Mouse (Mus musculus) left cerebral cortex, adult 2 months (tissue): ENCODE measurements around the gene Fbxl3. TPM values are rescaled to one million over a fixed set of nuclear protein-coding genes. Genes with fewer than 3 reads are reported as not detected.
A peak's percentile ranks its signal among the peaks of the same experiment; 100 is the strongest.

Experiments used
- DNase-seq, 2 experiments: peaks; one replicate each; pipeline ENCODE4 v3.0.0; 2021 to 2022; ENCODE audit warnings: low spot score in 2 of 2, mixed read lengths in 1 of 2; ENCODE audit errors: extremely low spot score in 1 of 2
- H3K27ac ChIP-seq: fragments of 200-600 bp; 2 replicates; pipeline ENCODE4 v1.8.1; 2022
- H3K4me3 ChIP-seq: fragments of 200-600 bp; 2 replicates; pipeline ENCODE4 v1.8.1; 2022
- CTCF ChIP-seq: fragments of 200-600 bp; IDR thresholded peaks from 2 replicates; pipeline ENCODE4 v1.8.1; 2022; ENCODE audit warnings: antibody characterized with exemption, mild to moderate bottlenecking, moderate library complexity
- intact Hi-C: fragments of 180-260 bp; cut with DNase I; formaldehyde crosslinking; loops from one replicate; pipeline ENCODE4 v1.15.1; 2025
- total RNA-seq, 2 experiments: library from RNA; stranded (reverse); gene quantifications; 2 replicates each; pipeline ENCODE4 v1.2.3; 2021

The Fbxl3 gene
- total RNA-seq, 2 experiments from 2014 or later: 99.8 to 105 TPM

- DNase-seq: no peak
- intact Hi-C loops: no loop called here
- Histone ChIP-seq H3K27ac (no peak overlapping the region), H3K4me3 (no peak overlapping the region)
- TF ChIP-seq CTCF: no peak
Observed at GRCm38 (mm10) chr14:103079209-103079977, 20.0 kb downstream of the Fbxl3 start.

DNA sequence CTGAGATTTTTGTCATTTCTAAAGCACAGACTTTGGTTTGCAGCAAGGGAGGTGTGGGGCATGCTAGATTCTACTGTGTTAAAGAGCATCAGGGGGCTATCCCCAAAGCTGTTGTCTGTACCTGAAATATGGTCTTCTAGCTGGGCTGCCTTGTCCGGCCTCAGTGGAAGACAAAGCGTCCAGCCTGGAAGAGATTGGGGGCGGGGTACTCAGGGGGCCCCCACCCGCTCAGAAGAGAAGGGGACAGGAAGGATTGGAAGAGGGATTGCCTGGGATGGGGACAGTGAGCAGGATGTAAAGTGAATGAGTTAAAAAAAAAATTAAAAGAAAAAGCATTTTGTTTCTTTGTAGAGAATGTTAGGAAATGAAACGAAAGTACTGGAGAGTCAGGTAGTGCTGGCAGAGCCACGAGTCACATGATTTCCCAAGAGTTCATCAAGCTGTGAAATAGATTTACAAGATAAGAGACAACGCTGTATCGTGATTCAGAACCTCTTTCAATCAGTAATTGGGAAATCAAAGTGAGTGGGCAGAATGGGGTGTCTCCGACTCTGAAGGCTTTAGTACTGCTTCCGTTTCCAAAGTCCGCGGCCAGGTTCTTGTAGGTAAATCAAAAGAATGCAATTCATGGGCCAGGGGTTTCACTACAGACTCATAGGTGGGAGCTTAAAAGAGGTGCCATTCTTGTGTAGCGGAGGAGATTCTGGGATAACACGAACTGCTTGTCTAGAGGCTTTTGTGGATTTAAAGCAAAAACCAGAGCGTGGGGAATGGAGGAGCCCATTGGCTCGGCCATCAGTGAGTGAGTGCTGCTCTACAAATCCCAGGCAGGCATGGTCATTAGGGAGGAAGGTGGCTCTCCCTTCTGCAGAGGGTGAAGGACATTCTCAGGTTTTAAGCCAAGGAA lies 21.1 kb downstream of the Fbxl3 start:
- Histone ChIP-seq H3K27ac (no peak overlapping the region), H3K4me3 (no peak overlapping the region)
- intact Hi-C loops: no loop called here
- TF ChIP-seq CTCF: no peak
- no peak for DNase-seq

GRCm38 (mm10) chr14:103077272-103078005 lies 21.9 kb downstream of the Fbxl3 start:
- Histone ChIP-seq H3K27ac (no peak overlapping the region), H3K4me3 (no peak overlapping the region)
- intact Hi-C loops: no loop called here
- TF ChIP-seq CTCF: no peak
- no peak for DNase-seq

GRCm38 (mm10) chr14:103075166-103075565 lies 24.2 kb downstream of the Fbxl3 start:
- no peak overlapping the region for H3K4me3 ChIP-seq
- no peak overlapping the region for H3K27ac ChIP-seq
- TF ChIP-seq CTCF: no peak
- no peak for DNase-seq
- intact Hi-C loops: no loop called here

DNA sequence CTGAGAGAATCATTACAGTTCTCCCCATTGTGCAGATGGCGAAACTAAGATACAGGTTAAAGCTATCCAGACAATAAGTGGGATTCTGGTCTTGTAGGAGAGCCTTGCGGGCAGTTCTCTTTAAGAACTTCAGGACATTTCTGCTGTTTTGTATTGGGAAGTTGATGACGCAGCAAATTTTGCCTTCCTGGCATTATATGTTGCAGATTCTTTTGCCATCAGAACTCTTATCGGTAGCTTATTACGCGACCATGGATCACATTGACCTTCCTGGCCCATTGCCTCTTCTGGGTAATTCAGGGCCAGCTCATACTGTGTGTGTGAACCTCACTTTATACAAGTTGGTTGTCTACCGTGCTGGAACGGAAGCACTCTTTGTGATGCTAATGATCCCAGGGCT lies 25.5 kb downstream of the Fbxl3 start:
- Histone ChIP-seq H3K4me3 (no peak overlapping the region), H3K27ac (no peak overlapping the region)
- intact Hi-C loops: no loop called here
- no peak for TF ChIP-seq CTCF
- DNase-seq: no peak

GRCm38 (mm10) chr14:103072731-103073130 lies 26.6 kb downstream of the Fbxl3 start:
- Histone ChIP-seq H3K27ac (no peak overlapping the region), H3K4me3 (no peak overlapping the region)
- no peak for DNase-seq
- no peak for TF ChIP-seq CTCF
- intact Hi-C loops: no loop called here

DNA sequence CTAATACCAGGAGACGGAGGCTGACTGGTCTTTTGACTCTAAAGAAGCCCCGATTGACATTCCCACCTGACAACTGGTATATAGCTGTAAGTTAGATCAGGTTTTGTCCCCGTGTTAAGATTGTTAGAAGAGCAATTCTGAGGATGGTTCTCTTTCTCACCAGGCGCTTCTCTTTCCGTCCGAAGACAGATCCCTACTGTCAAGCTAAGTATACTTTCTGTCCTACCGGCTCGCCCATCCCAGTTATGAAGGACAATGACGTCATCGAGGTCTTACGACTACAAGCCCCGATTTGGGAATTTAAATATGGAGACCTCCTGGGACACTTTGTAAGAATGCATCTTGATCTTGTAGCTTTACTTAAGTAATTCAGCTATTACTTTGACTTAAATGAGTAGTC lies 27.9 kb downstream of the Fbxl3 start:
- Histone ChIP-seq H3K27ac (no peak overlapping the region), H3K4me3 (no peak overlapping the region)
- intact Hi-C loops: no loop called here
- no peak for TF ChIP-seq CTCF
- DNase-seq: no peak

GRCm38 (mm10) chr14:103070790-103071189 lies 28.6 kb downstream of the Fbxl3 start:
- H3K27ac ChIP-seq: peak overlapping the region; percentile 84
- peak overlapping the region; percentile 69 for H3K4me3 ChIP-seq
- intact Hi-C loops: loop anchor here (1.0 kb wide), 1 partner anchor 29 kb away; the partner anchor contains the start of gene Fbxl3
- DNase-seq: no peak
- TF ChIP-seq CTCF: no peak

DNA sequence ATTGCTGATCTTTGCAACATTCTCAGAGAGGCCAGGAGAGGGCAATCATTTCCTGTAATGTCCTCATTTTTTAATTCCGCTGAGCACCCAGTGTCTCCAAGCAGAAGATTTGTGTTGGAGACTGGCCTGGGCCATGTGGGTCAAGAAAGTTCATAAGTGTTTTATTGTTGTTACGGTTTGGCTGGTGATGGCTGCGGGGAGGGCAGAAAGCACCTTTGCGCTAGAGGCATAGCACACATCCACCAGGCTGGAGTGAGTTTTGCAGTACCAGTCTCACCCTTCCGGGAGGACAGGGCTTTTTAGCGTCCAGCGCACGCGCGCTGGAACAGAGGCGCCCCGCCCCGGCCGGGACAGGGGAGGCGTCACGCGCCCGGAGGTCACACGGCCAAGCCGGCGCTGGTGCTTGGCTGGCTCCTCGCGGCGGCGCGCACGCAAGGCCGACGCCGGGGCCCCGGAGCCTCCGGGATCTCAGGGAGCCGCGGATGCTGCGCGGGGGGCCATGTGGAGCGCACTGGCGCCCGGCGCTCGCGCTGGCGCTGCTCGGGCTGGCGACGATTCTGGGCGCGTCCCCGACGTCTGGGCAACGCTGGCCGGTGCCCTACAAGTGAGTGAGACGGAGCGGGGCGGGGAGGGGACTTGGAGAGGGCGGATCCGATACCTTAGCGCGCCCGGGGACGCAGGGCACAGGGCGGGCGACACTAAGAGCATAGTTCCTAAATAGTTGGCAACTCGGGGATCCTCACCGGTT lies 29.3 kb downstream of the Fbxl3 start, which contains the start of gene Cln5:
TSS of gene Cln5 (plus strand) at position 353 of the 748 bp plus-strand sequence.
- Histone ChIP-seq H3K27ac (peak within 1 kb of the TSS; percentile 84), H3K4me3 (peak within 1 kb of the TSS; percentile 69)
- intact Hi-C loops: loop anchor here (1.0 to 5.0 kb wide), 3 partner anchors 29 to 467 kb away; partner anchors contain the start of gene Fbxl3
- peak; percentile 88 to 92 for DNase-seq
- TF ChIP-seq CTCF: peak; percentile 40

- DNase-seq: no peak
- Histone ChIP-seq H3K27ac (peak overlapping the region; percentile 84), H3K4me3 (peak overlapping the region; percentile 69)
- intact Hi-C loops: loop anchor here (5.0 kb wide), 2 partner anchors 403 to 468 kb away; no protein-coding TSS in a partner anchor
- TF ChIP-seq CTCF: no peak
Observed at GRCm38 (mm10) chr14:103069465-103069863, 29.9 kb downstream of the Fbxl3 start.
